Mouse (Mus musculus) liver, adult 2 months (tissue): ENCODE measurements around the gene Slc30a3. TPM values are rescaled to one million over a fixed set of nuclear protein-coding genes. Genes with fewer than 3 reads are reported as not detected.

Experiments used
- DNase-seq: peaks from one replicate; pipeline ENCODE4 v3.0.0-alpha.2; 2011; ENCODE audit warnings: low read depth, low spot score; ENCODE audit errors: extremely low read depth
- H3K27ac ChIP-seq: fragments of 200-500 bp; replicated peaks from 2 replicates; pipeline ENCODE4 v1.5.1; 2012; ENCODE audit warnings: low read depth, mild to moderate bottlenecking, control low read depth, inconsistent platforms, low read length; ENCODE audit not compliant: insufficient read depth
- H3K27me3 ChIP-seq: fragments of 200-500 bp; 2 replicates; pipeline ENCODE4 v1.6.1; 2012; ENCODE audit warnings: mild to moderate bottlenecking, moderate library complexity, low read length, inconsistent platforms; ENCODE audit not compliant: control insufficient read depth, insufficient read depth
- H3K36me3 ChIP-seq: fragments of 200-500 bp; 2 replicates; pipeline ENCODE4 v1.6.1; 2012; ENCODE audit warnings: low read length, inconsistent platforms; ENCODE audit not compliant: control insufficient read depth, insufficient read depth
- H3K4me1 ChIP-seq: fragments of 200-500 bp; 2 replicates; pipeline ENCODE4 v1.6.1; 2011; ENCODE audit warnings: low read length; ENCODE audit not compliant: control insufficient read depth, insufficient read depth
- H3K4me3 ChIP-seq: fragments of 200-500 bp; 2 replicates; pipeline ENCODE4 v1.5.1; 2011; ENCODE audit warnings: low read depth, mild to moderate bottlenecking, control low read depth, low read length, moderate library complexity; ENCODE audit not compliant: insufficient read depth
- H3K79me2 ChIP-seq: fragments of 200-500 bp; 2 replicates; pipeline ENCODE4 v1.6.1; 2012; ENCODE audit warnings: inconsistent platforms, mild to moderate bottlenecking, low read length, moderate library complexity; ENCODE audit not compliant: control insufficient read depth, insufficient read depth
- H3K9ac ChIP-seq: fragments of 200-500 bp; 2 replicates; pipeline ENCODE4 v1.6.1; 2012; ENCODE audit warnings: low read depth, mild to moderate bottlenecking, control low read depth, inconsistent platforms, low read length
- CTCF ChIP-seq: fragments of 200-500 bp; IDR thresholded peaks from 2 replicates; pipeline ENCODE4 v1.5.1; 2011; ENCODE audit warnings: low read depth, low read length, control low read depth
- POLR2A ChIP-seq: fragments of 200-500 bp; IDR thresholded peaks from 2 replicates; pipeline ENCODE4 v1.6.1; 2011; ENCODE audit warnings: low read length, control low read depth; ENCODE audit not compliant: insufficient read depth; ENCODE audit errors: extremely low read depth
- WGBS: fragments of 180-500 bp; shearing (Covaris S2); methylation state at CpG from one replicate; pipeline ENCODE4 v1.1.7; 2018; 5-methylcytosine and 5-hydroxymethylcytosine counted together
- polyA plus RNA-seq: library from polyadenylated mRNA; depleted of rRNA; stranded (reverse); fragments of >200 nt; gene quantifications from 2 replicates; pipeline ENCODE4 v1.2.3, GENCODE M21; 2012
- total RNA-seq: library from RNA; depleted of rRNA; stranded (reverse); fragments of >200 nt; gene quantifications from 2 replicates; pipeline ENCODE4 v1.2.3, GENCODE M21; 2014

Gene Slc30a3
- total and polyA plus RNA-seq, 2 experiments, result 0.37 to 0.97 TPM

GRCm38 (mm10) chr5:31086606-31087005, 21.4 kb downstream of the Slc30a3 start:
- 59% methylated on average over 7 of the region's 7 CpGs for WGBS

GRCm38 (mm10) chr5:31083949-31084348, 24.1 kb downstream of the Slc30a3 start:
- TF ChIP-seq CTCF, result no peak
- TF ChIP-seq POLR2A, result no peak
- no peak overlapping the region for H3K4me3 ChIP-seq
- H3K79me2 ChIP-seq, result no peaks in the 10 kb centered on the region
- no peak overlapping the region for H3K9ac ChIP-seq
- H3K4me1 ChIP-seq, result no peaks in the 10 kb centered on the region
- 67% methylated on average over 8 of the region's 8 CpGs for WGBS
- H3K36me3 ChIP-seq, result no peaks in the 10 kb centered on the region
- H3K27ac ChIP-seq, result no peak overlapping the region
- no peaks in the 10 kb centered on the region; the same call in 1 of the 2 replicates for H3K27me3 ChIP-seq
- DNase-seq, result no peak

More at GRCm38 (mm10) chr5:31086606-31087005, 21.4 kb downstream of the Slc30a3 start:
- no peaks in the 10 kb centered on the region for H3K4me1 ChIP-seq
- no peak for DNase-seq
- H3K27me3 ChIP-seq, result no peaks in the 10 kb centered on the region; the same call in 1 of the 2 replicates
- H3K36me3 ChIP-seq, result no peaks in the 10 kb centered on the region
- H3K4me3 ChIP-seq, result no peak overlapping the region
- H3K9ac ChIP-seq, result no peak overlapping the region
- no peaks in the 10 kb centered on the region for H3K79me2 ChIP-seq
- no peak overlapping the region for H3K27ac ChIP-seq
- TF ChIP-seq POLR2A (no peak), CTCF (no peak)

GRCm38 (mm10) chr5:31082935-31083625, 25.0 kb downstream of the Slc30a3 start:
- no peaks in the 10 kb centered on the region; the same call in 1 of the 2 replicates for H3K27me3 ChIP-seq
- H3K9ac ChIP-seq, result no peak overlapping the region
- H3K4me1 ChIP-seq, result no peaks in the 10 kb centered on the region
- no peak overlapping the region for H3K4me3 ChIP-seq
- H3K36me3 ChIP-seq, result no peaks in the 10 kb centered on the region
- no peaks in the 10 kb centered on the region for H3K79me2 ChIP-seq
- no peak overlapping the region for H3K27ac ChIP-seq
- no peak for DNase-seq
- no peak for TF ChIP-seq CTCF
- TF ChIP-seq POLR2A, result no peak
- 50% methylated on average over 12 of the region's 12 CpGs for WGBS

- DNase-seq, result no peak
- Histone ChIP-seq H3K27ac (no peak overlapping the region), H3K79me2 (no peaks in the 10 kb centered on the region), H3K9ac (no peak overlapping the region), H3K36me3 (no peaks in the 10 kb centered on the region), H3K4me3 (no peak overlapping the region), H3K27me3 (no peaks in the 10 kb centered on the region; the same call in 1 of the 2 replicates), H3K4me1 (no peaks in the 10 kb centered on the region)
- TF ChIP-seq CTCF, result peak; percentile 79
- TF ChIP-seq POLR2A, result no peak
- WGBS, result 39% methylated on average over 5 of the region's 5 CpGs
Observed at GRCm38 (mm10) chr5:31082355-31082754, 25.7 kb downstream of the Slc30a3 start.

GRCm38 (mm10) chr5:31081386-31081785, 26.7 kb downstream of the Slc30a3 start:
- no peak overlapping the region for H3K9ac ChIP-seq
- DNase-seq, result peak; percentile 28
- 94% methylated on average over 3 of the region's 3 CpGs for WGBS

GRCm38 (mm10) chr5:31080795-31081164, 27.3 kb downstream of the Slc30a3 start:
- 79% methylated on average over 3 of the region's 3 CpGs for WGBS
- TF ChIP-seq CTCF (no peak), POLR2A (no peak)
- Histone ChIP-seq H3K79me2 (no peaks in the 10 kb centered on the region), H3K27me3 (no peaks in the 10 kb centered on the region; the same call in 1 of the 2 replicates), H3K9ac (no peak overlapping the region), H3K4me1 (no peaks in the 10 kb centered on the region), H3K36me3 (peaks cover under 1% of the 10 kb centered on the region; the same call in 1 of the 2 replicates), H3K27ac (no peak overlapping the region), H3K4me3 (no peak overlapping the region)
- no peak for DNase-seq

More at GRCm38 (mm10) chr5:31081386-31081785, 26.7 kb downstream of the Slc30a3 start:
- TF ChIP-seq CTCF, result peak; percentile 80
- no peak for TF ChIP-seq POLR2A
- Histone ChIP-seq H3K79me2 (no peaks in the 10 kb centered on the region), H3K4me1 (no peaks in the 10 kb centered on the region), H3K4me3 (no peak overlapping the region), H3K36me3 (no peaks in the 10 kb centered on the region), H3K27ac (no peak overlapping the region), H3K27me3 (no peaks in the 10 kb centered on the region; the same call in 1 of the 2 replicates)
